Mouse (Mus musculus): Measurements from ENCODE around the gene Cacnb4. TPM values are rescaled to one million over a fixed set of nuclear protein-coding genes. Genes with fewer than 3 reads are reported as not detected.

Gene Cacnb4
- total RNA-seq, 2 experiments from 2014 or later, result 0.73 to 1.6 TPM

- DNase-seq, result no peak
These were observed 109.2 kb downstream of the Cacnb4 start for GRCm38 (mm10) chr2:52567421-52567820.

DNA sequence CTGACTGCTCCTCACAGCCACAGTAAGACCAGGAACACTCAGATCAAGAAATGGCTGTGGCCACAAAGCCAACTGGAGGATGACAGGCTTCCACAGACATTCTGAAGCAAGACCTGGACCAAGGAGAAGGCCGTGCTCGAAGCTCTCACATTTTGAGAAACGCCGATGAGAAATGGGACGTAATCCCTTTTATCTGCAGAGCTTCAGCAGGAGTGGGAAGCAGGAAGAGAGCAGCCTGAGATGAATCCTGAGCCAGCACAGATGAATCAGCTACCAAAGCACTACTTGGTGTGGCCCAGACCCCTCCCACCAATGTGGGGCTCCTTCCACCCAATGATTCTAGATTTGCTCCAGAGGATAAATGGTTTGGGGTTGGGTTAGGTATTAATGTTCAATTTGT lies 113.4 kb downstream of the Cacnb4 start:
- DNase-seq, result no peak

GRCm38 (mm10) chr2:52562356-52562755 lies 114.3 kb downstream of the Cacnb4 start:
- no peak for DNase-seq

- no peak for DNase-seq
These were observed 115.5 kb downstream of the Cacnb4 start for GRCm38 (mm10) chr2:52561137-52561536.

- no peak for DNase-seq
These were observed 116.4 kb downstream of the Cacnb4 start for GRCm38 (mm10) chr2:52560266-52560665.

DNA sequence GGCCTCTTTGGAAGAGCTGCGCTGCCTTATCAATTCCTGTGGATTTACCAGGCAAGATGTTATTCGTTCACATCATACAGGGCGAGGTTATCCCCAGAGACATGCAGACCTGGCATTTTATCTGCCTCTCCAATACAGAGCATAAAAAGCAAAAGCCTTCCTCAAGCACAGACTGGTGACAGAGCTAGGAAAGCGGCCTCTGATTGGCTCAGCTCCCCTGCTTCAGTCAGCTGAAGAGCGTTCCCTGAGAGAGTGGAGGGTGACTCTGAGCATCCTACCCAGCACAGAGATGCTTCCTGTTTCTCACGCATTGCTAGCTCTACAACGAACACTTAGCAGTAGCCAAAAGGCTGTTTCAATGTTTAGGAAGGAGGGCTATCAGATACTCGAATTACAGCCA lies 118.2 kb downstream of the Cacnb4 start:
- DNase-seq, result no peak

- no peak for DNase-seq
These were observed 118.9 kb downstream of the Cacnb4 start for GRCm38 (mm10) chr2:52557503-52558275.

DNA sequence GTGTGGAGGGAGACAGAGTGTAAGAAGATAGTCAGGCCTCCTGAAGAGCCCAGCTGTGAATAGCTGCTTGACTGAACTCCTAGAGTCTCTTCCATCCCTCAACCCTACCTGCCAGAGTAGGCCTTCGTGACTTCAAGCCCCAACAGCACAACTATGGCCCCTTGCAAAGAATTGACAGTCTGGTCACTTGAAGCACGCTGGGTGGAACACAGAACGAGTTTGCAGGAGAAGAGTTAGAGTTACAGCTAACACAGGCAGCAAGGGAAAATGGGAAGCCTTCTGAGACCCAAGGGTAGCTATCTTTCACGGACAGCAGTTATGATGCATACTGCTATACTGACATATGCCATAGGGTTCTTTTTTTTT lies 119.7 kb downstream of the Cacnb4 start:
- no peak for DNase-seq

GRCm38 (mm10) chr2:52556298-52556960 lies 120.2 kb downstream of the Cacnb4 start:
- DNase-seq, result no peak

DNA sequence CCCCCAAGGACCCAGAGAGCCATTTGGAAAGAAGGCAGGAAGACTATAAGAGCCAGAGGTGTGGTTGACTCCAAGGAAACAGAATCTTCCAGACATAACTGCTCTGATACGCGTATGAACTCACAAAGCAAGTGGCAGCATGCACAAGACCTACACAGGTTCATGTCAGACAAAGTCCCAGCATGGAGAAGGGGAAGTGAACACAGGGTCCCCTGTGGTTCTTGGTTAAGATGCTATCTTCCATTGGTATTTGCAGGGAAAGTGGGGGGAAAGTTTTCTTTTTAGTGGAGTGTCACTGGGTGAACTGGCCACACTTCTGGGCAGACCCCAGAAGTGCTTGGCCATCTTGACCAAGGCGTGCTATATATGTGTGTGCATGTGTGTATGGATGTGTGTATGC lies 128.2 kb downstream of the Cacnb4 start:
- DNase-seq, result no peak

DNA sequence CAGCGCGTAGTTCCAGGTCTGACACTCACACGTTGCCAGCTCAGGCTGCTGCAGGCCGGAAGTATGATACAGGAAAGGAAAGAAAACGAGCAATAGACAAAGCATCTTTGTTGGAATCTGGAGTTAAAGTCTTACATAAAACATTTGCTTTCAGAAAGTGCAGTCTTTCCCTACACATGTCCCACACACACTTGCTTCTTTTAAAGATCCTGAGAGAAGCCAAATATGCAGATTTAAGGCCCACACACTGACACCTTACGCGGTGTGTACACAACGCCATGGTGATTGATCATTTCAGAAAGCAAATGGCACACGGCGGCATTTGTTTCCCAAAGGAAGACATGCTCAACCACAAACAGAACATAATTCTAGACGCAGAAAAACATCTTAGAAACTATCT lies 129.3 kb downstream of the Cacnb4 start:
- DNase-seq, result no peak

DNA sequence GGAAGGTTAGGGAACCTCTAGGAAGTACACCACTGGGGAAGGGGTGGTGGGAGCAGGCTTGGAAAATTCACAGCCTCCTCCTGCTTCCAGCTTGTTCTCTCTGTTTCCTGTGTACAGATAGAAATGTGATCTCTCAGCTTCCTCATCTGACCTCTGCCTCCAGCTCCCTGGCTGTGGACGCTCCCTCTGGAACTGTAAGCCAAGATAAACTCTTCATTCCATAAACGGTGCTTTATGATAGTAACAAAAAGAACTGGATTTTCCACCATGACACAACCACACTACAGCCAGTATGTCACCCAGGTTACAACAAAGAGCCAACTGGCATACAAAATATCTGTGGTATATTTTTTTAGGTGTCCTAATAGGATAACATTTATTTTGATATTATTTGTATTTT lies 132.1 kb downstream of the Cacnb4 start:
- DNase-seq, result no peak

GRCm38 (mm10) chr2:52541068-52541467 lies 135.6 kb downstream of the Cacnb4 start:
- DNase-seq, result no peak

- DNase-seq, result no peak
These were observed 137.3 kb downstream of the Cacnb4 start for GRCm38 (mm10) chr2:52539318-52539717.

- no peak for DNase-seq
These were observed 139.0 kb downstream of the Cacnb4 start for GRCm38 (mm10) chr2:52537645-52538044.

DNA sequence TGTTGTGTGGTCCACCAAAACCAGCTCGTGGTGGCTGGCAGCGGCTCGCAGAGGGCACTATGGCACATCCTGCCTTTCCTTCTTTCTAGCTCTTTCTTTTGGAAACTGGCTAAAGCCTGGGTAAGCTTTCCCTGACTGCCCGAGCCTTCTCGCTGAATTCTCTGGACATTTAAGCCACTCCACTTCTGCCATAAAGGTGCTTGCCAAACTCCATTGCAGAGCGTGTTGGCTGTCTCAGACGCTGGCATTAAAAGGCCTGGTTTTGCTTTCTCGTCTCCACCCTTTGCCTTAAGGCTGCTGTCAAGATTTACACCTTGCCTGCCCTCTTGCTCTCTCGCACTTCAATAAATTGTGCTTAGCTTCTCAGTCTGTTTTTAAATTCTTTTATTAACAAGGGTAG lies 139.5 kb downstream of the Cacnb4 start:
- DNase-seq, result no peak

GRCm38 (mm10) chr2:52536511-52536910 lies 140.1 kb downstream of the Cacnb4 start:
- DNase-seq, result peak; percentile 62

GRCm38 (mm10) chr2:52533696-52534095 lies 142.9 kb downstream of the Cacnb4 start:
- no peak for DNase-seq

GRCm38 (mm10) chr2:52530521-52530920 lies 146.1 kb downstream of the Cacnb4 start:
- no peak for DNase-seq

DNA sequence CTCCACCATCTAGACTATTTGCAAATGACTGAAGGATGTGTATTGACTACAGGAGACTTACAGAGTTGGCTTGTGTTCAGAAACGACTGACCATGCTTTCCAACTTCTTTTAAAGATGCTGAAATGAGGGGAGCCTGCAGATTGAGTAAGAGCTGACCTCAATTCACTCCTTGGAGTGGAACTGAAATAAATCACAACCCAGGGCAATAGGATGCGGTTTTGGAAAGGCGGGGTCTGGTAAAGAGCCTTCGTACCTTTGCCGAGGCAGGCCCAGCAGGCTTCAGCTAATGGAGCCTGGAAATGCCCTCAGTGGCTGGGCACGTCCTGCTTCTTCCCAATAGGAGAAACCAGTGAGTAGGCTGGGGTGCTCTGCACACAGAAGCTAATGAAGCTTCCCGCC lies 147.4 kb downstream of the Cacnb4 start:
- no peak for DNase-seq

DNA sequence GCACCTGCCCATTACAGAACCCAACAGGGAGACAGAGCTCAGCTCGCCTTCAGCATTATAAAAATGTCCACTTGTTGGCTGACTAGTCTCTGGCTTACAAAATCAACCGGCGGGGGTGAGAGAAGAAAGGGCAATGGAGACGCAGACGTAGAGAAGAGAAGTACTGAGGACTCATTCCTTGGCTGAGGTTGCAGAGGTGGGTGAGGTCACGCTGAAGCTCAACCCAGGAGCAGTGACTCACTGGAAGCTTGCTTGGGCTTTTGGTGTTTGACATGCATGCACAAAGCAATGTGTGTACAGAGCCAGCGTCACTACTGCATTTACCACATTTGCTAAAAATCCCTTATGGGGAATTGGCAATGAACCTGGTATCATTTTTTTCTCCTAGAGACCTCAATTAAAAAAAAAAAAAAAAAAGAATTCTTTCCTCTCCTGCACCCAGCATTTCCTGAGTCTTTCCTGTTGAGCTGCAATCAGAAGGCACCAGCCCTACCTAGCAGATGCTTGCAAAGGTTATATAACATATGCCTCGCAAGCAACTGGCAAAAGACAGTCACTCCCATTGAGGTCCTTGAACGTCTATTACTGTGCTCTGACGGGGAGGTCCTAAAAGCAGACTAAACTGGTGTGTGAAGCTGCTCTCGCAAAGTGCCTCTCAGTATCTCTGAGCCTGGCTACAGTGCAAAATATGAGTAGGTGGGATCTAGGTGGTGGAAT lies 150.6 kb downstream of the Cacnb4 start:
- DNase-seq, result no peak

DNA sequence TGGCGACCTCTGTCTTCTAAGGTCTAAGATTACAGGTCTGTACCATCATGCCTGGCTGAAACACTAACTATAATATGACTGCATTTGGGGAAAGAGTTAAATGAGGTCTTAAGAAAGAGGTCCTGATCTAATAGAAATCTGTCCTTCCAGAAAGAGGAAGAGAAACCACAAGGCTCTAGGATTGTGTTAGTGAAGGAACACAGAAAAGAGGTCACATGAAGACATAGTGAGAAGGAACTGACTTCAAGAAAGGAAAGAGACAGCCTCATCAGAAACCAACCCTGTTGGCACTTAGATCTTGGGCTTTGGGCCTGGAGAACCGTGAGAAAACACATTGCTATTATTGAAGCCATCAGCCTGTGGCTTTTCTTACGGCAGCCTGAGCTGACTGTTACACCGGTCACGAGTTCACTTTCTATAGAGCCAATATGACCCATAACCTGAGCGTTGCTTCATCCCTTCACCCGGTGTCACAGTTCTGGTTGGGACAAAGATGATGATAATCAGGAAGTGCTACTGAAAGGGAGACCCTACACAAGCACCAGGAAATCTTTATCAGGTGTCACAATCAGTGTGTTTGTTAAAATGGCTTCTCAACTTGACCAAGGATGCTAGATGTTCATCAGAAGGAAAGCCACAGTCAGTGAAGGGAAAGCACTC lies 153.4 kb downstream of the Cacnb4 start:
- no peak for DNase-seq

DNA sequence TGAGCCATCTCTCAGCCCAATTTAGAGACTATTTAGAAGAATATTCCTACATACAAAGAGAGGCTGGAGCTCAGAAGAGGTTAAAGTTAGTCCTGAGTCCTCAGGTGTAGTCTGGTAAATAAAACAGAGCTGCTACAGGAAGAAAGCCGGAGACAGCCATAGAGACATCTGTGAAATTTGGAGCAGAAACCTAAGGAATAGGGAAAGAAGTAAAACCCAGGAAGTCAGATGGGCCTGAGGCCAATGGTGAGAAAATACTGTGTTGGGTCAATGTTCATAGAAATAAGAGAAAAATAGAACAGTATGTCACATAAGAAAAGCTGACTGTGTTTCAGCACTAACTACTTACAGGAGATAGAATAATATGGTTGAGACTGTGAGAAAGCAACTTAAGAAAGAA lies 155.6 kb downstream of the Cacnb4 start:
- DNase-seq, result no peak
